Mouse (Mus musculus) liver, embryonic 14.5 days (tissue): ENCODE data around the gene Gm28035. TPM values are rescaled to one million over a fixed set of nuclear protein-coding genes. Genes with fewer than 3 reads are reported as not detected.

Experiments
- ATAC-seq: fragments of 200-750 bp; cut with Nextera tagmentation; 2 replicates; pipeline ENCODE4 v1.8.0; 2017; ENCODE audit warnings: moderate number of reproducible peaks, mild to moderate bottlenecking, moderate library complexity; ENCODE audit not compliant: insufficient read depth
- DNase-seq, 3 experiments: peaks; one replicate each; pipeline ENCODE4 v3.0.0-alpha.2; 2012 to 2013; ENCODE audit warnings: low read depth in 3 of 3, low spot score in 3 of 3
- H3K27ac ChIP-seq: fragments of 300-500 bp; sonication (generic); 2 replicates; pipeline ENCODE4 v1.5.1; 2014; ENCODE audit warnings: moderate library complexity, mild to moderate bottlenecking, control low read depth, inconsistent platforms
- H3K27me3 ChIP-seq: fragments of 300-500 bp; sonication (generic); 2 replicates; pipeline ENCODE4 v1.6.1; 2014; ENCODE audit warnings: mild to moderate bottlenecking, low read length, moderate library complexity; ENCODE audit not compliant: control insufficient read depth, insufficient read depth
- H3K36me3 ChIP-seq: fragments of 300-500 bp; sonication (generic); replicated peaks from 2 replicates; pipeline ENCODE4 v1.6.1; 2014; ENCODE audit warnings: low read depth; ENCODE audit not compliant: control insufficient read depth, insufficient read depth
- H3K4me1 ChIP-seq, 2 experiments: fragments of 200-500 bp in 1 of 2; fragments of 300-500 bp in 1 of 2; sonication (generic) in 1 of 2; replicated peaks; 2 replicates each; pipeline ENCODE4 v1.6.1; 2012 to 2014; ENCODE audit warnings: antibody characterized with exemption in 1 of 2, inconsistent platforms in 1 of 2, low read length in 1 of 2; ENCODE audit not compliant: control insufficient read depth in 2 of 2, insufficient read depth in 2 of 2
- H3K4me2 ChIP-seq: fragments of 300-500 bp; sonication (generic); 2 replicates; pipeline ENCODE4 v1.6.1; 2014; ENCODE audit warnings: low read depth, mild to moderate bottlenecking, control low read depth, moderate library complexity
- H3K4me3 ChIP-seq, 2 experiments: fragments of 200-500 bp in 1 of 2; fragments of 300-500 bp in 1 of 2; sonication (generic) in 1 of 2; 2 replicates each; pipeline ENCODE4 v1.5.1; 2012 to 2014; ENCODE audit warnings: low read depth in 2 of 2, low read length in 2 of 2, mild to moderate bottlenecking in 2 of 2, control low read depth in 1 of 2, inconsistent platforms in 1 of 2, moderate library complexity in 1 of 2; ENCODE audit not compliant: insufficient read depth in 1 of 2
- H3K9ac ChIP-seq: fragments of 300-500 bp; sonication (generic); replicated peaks from 2 replicates; pipeline ENCODE4 v1.6.1; 2014; ENCODE audit warnings: mild to moderate bottlenecking, control low read depth, moderate library complexity
- H3K9me3 ChIP-seq: fragments of 300-500 bp; sonication (generic); 2 replicates; pipeline ENCODE4 v1.6.1; 2016; ENCODE audit warnings: low read length, mixed read lengths; ENCODE audit not compliant: control insufficient read depth
- CTCF ChIP-seq: IDR thresholded peaks from 2 replicates; pipeline ENCODE4 v1.5.1; 2016; ENCODE audit warnings: antibody characterized with exemption, low read depth, control low read depth
- EP300 ChIP-seq: IDR thresholded peaks from 2 replicates; pipeline ENCODE4 v1.6.1; 2016; ENCODE audit warnings: antibody characterized with exemption, low read depth
- WGBS: fragments of 180-500 bp; shearing (Covaris S2); extraction: QIAGEN DNeasy Blood & Tissue Kit; methylation state at CpG from one replicate; pipeline ENCODE4 v1.1.7; 2014; ENCODE audit not compliant: insufficient replicate concordance; 5-methylcytosine and 5-hydroxymethylcytosine counted together
- polyA plus RNA-seq, 2 experiments: library from polyadenylated mRNA; depleted of rRNA in 1 of 2; stranded (reverse) in 1 of 2; unstranded in 1 of 2; fragments of >200 nt; fragmentation: Nextera tagmentation in 1 of 2; extraction: Ambion mirVana in 1 of 2; gene quantifications; 2 replicates each; pipeline versions ENCODE4 v1.2.1 to v1.2.3; 2012 to 2014

Gm28035 gene
- polyA plus RNA-seq, 2 experiments: 1.1 TPM; not detected in 1

DNA sequence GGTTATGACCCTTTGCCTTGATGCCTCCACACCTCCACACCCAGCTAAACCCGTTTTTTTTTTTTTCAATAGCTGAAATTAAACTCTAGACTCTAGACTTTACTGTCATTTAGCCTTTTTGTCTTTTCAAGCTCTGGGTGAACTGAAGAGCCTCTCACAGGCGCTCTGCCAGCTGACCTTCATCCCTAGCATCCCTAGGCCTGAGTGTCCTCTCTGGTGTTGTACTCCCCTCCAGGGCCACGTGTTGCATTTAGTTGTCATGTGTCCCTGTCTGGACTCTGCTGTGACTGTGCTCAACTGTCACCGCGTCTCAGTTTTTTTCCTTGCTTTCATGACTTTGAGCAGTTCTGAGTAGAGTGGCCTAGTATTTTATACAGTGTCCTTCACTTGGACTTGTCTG, 59.6 kb downstream of the Gm28035 start:
- no peaks in the 10 kb centered on the region for H3K27me3 ChIP-seq
- no peaks in the 10 kb centered on the region for H3K4me1 ChIP-seq
- DNase-seq (no peak), ATAC-seq (no peak)
- TF ChIP-seq CTCF (no peak), EP300 (no peak)
- no peak overlapping the region for H3K4me3 ChIP-seq
- H3K9me3 ChIP-seq: no peaks in the 10 kb centered on the region
- WGBS: 81% methylated on average over 5 of the region's 5 CpGs
- peaks cover 45% of the 10 kb centered on the region for H3K36me3 ChIP-seq
- no peak overlapping the region for H3K4me2 ChIP-seq
- H3K27ac ChIP-seq: no peak overlapping the region
- H3K9ac ChIP-seq: no peak overlapping the region

DNA sequence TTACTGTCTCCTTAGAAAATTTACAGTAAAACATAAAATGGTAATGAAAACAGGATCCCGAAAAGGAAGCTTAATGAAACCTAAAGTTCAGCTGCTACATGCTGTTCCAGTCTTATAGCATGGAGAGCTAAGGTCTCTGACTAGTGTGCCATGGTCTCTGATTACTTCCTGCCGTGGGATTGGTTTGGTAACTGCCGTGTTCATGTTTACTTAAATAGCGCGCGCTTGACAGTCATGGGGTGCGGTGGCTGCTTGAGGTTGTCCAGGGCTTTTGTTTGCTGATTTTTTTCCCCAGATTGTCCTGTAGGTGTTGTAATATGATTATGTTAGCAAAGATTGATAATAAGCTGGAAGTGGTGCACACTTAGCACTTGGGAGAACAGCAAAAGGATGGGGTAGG, 65.7 kb downstream of the Gm28035 start:
- no peaks in the 10 kb centered on the region for H3K9me3 ChIP-seq
- no peak for DNase-seq
- H3K27ac ChIP-seq: no peak overlapping the region
- no peak for ATAC-seq
- H3K4me3 ChIP-seq: no peak overlapping the region
- TF ChIP-seq CTCF (no peak), EP300 (no peak)
- no peaks in the 10 kb centered on the region for H3K4me1 ChIP-seq
- no peaks in the 10 kb centered on the region for H3K27me3 ChIP-seq
- H3K4me2 ChIP-seq: no peak overlapping the region
- no peak overlapping the region for H3K9ac ChIP-seq
- WGBS: 89% methylated on average over 7 of the region's 7 CpGs
- peaks cover 68% of the 10 kb centered on the region for H3K36me3 ChIP-seq

DNA sequence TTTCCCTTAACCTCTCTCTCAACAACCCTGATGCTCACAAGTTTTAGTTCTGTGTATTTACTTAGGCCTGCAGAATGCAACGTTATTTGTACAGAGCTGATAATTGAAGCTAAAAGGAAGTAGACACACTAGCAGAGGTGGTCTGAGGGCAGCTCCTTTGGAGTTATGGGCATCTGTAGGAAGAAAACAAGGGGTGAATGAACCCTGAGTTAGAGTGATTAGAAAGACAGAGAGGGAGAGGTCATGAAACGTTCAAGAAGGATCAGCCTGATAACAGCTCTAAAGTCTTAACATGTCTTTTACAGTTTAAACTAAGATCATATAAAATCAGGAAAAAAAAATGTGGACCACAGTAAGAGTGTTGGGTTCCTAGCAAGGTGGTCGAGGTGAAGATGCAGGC, 69.0 kb downstream of the Gm28035 start:
- DNase-seq: no peak
- 32% methylated on average over 3 of the region's 3 CpGs for WGBS
- no peak overlapping the region for H3K4me3 ChIP-seq
- TF ChIP-seq CTCF: no peak
- 0 out of 2 replicates have a peak, but pooled peaks have one; percentile 10 for TF ChIP-seq EP300
- no peaks in the 10 kb centered on the region for H3K27me3 ChIP-seq
- H3K9ac ChIP-seq: no peak overlapping the region
- H3K4me2 ChIP-seq: no peak overlapping the region
- peaks cover 81% of the 10 kb centered on the region for H3K36me3 ChIP-seq
- ATAC-seq: peak; percentile 52; the same call in 1 of the 2 replicates
- no peak overlapping the region for H3K27ac ChIP-seq
- H3K4me1 ChIP-seq: no peaks in the 10 kb centered on the region
- H3K9me3 ChIP-seq: no peaks in the 10 kb centered on the region

DNA sequence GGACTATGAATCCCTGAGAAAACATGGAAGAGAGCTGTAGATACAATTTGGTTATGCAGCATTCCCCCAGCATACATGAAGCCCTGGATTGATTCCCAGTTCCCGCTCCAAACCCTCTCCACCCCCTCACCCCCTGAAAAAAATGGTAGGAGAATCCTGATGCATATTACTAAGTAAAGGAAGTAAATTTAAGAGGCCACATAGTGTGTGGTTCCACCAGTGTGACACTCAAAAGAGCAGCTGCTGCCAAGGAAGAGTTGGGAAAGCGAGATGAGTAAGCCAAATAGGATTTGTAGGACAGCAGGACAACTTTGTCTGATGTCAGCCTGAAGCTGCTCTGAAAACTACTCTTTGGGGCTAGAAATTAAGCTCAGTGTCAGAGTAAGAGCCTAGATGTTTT, 71.1 kb downstream of the Gm28035 start:
- H3K4me2 ChIP-seq: no peak overlapping the region
- peaks cover 76% of the 10 kb centered on the region for H3K36me3 ChIP-seq

DNA sequence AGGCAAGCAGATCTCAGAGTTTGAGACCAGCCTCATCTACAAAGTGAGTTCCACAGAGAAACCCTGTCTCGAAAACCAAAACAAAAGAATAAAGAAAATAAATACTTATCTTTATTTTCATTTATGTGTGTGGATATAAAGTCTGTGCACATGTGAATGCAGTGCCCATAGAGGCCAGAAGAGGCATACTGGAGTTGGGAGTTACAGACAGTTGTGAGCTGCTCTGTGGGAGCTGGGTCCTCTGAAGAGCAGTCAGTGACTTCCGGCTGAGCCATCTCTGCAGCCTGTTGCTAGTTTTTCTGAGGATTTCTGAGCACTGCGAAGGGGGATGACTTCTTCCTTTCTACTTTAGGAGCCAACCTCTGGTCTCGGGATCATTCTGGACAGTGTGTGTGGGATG, 75.8 kb downstream of the Gm28035 start:
- no peak overlapping the region for H3K4me2 ChIP-seq
- DNase-seq (no peak), ATAC-seq (no peak)
- no peak overlapping the region for H3K4me3 ChIP-seq
- H3K4me1 ChIP-seq: no peaks in the 10 kb centered on the region
- no peaks in the 10 kb centered on the region for H3K27me3 ChIP-seq
- TF ChIP-seq CTCF (no peak), EP300 (no peak)
- H3K36me3 ChIP-seq: peaks cover 60% of the 10 kb centered on the region
- 83% methylated on average over 4 of the region's 4 CpGs for WGBS
- no peaks in the 10 kb centered on the region for H3K9me3 ChIP-seq
- no peak overlapping the region for H3K9ac ChIP-seq
- H3K27ac ChIP-seq: no peak overlapping the region

More for the DNA sequence above, 71.1 kb downstream of the Gm28035 start:
- no peak overlapping the region for H3K4me3 ChIP-seq
- no peak for DNase-seq
- no peaks in the 10 kb centered on the region for H3K9me3 ChIP-seq
- WGBS: 87% methylated on average over 2 of the region's 2 CpGs
- H3K4me1 ChIP-seq: no peaks in the 10 kb centered on the region
- no peak for ATAC-seq
- no peak overlapping the region for H3K27ac ChIP-seq
- no peak for TF ChIP-seq EP300
- no peak for TF ChIP-seq CTCF
- no peaks in the 10 kb centered on the region for H3K27me3 ChIP-seq
- no peak overlapping the region for H3K9ac ChIP-seq
